Mouse (Mus musculus) liver, embryonic 13.5 days (tissue): ENCODE data around the gene Actr8. TPM values are rescaled to one million over a fixed set of nuclear protein-coding genes. Genes with fewer than 3 reads are reported as not detected.

Experiments used
- ATAC-seq: fragments of 200-750 bp; cut with Nextera tagmentation; 2 replicates; pipeline ENCODE4 v1.8.0; 2017; ENCODE audit warnings: low read depth, mild to moderate bottlenecking, moderate number of reproducible peaks, moderate library complexity
- DNase-seq: peaks from one replicate; pipeline ENCODE4 v3.0.0; 2022
- H3K27ac ChIP-seq: fragments of 300-500 bp; sonication (generic); 2 replicates; pipeline ENCODE4 v1.5.1; 2015; ENCODE audit warnings: moderate library complexity, mild to moderate bottlenecking, inconsistent platforms
- H3K27me3 ChIP-seq: fragments of 300-500 bp; sonication (generic); 2 replicates; pipeline ENCODE4 v1.6.1; 2015; ENCODE audit warnings: mild to moderate bottlenecking, inconsistent platforms
- H3K36me3 ChIP-seq: fragments of 300-500 bp; sonication (generic); 2 replicates; pipeline ENCODE4 v1.6.1; 2015; ENCODE audit warnings: mild to moderate bottlenecking, inconsistent platforms
- H3K4me1 ChIP-seq: fragments of 300-500 bp; sonication (generic); replicated peaks from 2 replicates; pipeline ENCODE4 v1.6.1; 2015; ENCODE audit warnings: inconsistent platforms
- H3K4me2 ChIP-seq: fragments of 300-500 bp; sonication (generic); 2 replicates; pipeline ENCODE4 v1.6.1; 2015; ENCODE audit warnings: inconsistent platforms, mild to moderate bottlenecking, moderate library complexity
- H3K4me3 ChIP-seq: fragments of 300-500 bp; sonication (generic); replicated peaks from 2 replicates; pipeline ENCODE4 v1.5.1; 2015; ENCODE audit warnings: mild to moderate bottlenecking, inconsistent platforms
- H3K9ac ChIP-seq: fragments of 300-500 bp; sonication (generic); 2 replicates; pipeline ENCODE4 v1.6.1; 2015; ENCODE audit warnings: mild to moderate bottlenecking, inconsistent platforms
- H3K9me3 ChIP-seq: fragments of 300-500 bp; sonication (generic); replicated peaks from 2 replicates; pipeline ENCODE4 v1.6.1; 2016; ENCODE audit warnings: inconsistent platforms
- WGBS: fragments of 180-500 bp; shearing (Covaris S2); methylation state at CpG from one replicate; pipeline ENCODE4 v1.1.7; 2015; ENCODE audit not compliant: insufficient replicate concordance; 5-methylcytosine and 5-hydroxymethylcytosine counted together
- polyA plus RNA-seq: library from polyadenylated mRNA; unstranded; fragments of >200 nt; fragmentation: Nextera tagmentation; extraction: Ambion mirVana; gene quantifications from 2 replicates; pipeline ENCODE4 v1.2.1, GENCODE M21; 2015

Actr8 gene
- polyA plus RNA-seq: 27.5 and 29.2 TPM in 2 replicates

DNA sequence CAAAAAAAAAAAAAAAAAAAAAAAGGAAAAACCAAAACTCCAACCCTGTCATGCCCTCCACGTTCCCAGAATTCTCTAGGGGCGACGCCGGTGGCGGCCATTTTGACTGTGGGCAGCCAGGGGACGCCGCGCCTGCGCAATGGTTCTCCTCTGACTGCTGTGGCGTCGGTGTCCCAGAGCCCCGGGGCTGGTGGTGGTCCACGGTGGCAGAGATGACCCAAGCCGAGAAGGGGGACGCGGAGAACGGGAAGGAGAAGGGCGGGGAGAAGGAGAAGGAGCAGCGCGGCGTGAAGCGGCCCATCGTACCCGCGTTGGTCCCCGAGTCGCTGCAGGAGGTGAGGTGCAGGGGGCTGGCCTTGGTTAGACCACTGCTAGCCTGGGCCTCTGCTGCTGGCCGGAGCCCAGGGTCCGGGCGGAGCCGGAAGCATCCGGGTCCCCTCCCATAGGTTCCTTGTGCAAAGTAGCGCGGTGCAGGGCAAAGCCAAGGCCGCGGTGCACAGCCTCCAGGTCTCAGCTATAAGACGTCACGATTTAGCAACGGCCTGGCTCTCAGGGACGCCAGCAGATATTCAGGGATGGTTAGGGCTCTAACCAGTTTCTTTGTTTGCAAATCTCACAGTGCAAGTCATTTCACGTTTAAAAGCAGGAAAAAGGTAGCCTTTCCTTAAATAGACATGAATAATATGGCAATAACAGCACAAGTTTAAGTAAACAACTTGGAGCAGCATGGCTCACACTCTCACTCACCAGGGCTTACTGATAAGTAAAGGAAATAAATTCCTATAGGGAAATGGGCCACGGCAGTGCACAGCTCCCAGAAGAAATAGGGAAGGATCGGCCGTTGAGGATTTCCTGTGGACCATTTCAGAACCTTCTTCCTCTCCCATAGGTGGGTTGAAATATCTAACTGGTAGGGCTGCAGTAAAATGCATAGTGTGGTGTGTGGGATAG is at the start of gene Actr8:
Actr8 (plus strand) TSS at position 84 of the 951 bp plus-strand sequence.
- Histone ChIP-seq H3K9me3 (no peaks in the 10 kb centered on the region), H3K36me3 (peaks cover 54% of the 10 kb centered on the region), H3K9ac (peak within 1 kb of the TSS; percentile 88), H3K27me3 (no peaks in the 10 kb centered on the region), H3K4me2 (peak within 1 kb of the TSS; percentile 80), H3K27ac (peak within 1 kb of the TSS; percentile 85), H3K4me1 (peaks cover 13% of the 10 kb centered on the region), H3K4me3 (peak within 1 kb of the TSS; percentile 84)
- WGBS: under 1% methylated on average over 44 of the region's 44 CpGs
- ATAC-seq: peak; percentile 94
- peak; percentile 85 for DNase-seq

DNA sequence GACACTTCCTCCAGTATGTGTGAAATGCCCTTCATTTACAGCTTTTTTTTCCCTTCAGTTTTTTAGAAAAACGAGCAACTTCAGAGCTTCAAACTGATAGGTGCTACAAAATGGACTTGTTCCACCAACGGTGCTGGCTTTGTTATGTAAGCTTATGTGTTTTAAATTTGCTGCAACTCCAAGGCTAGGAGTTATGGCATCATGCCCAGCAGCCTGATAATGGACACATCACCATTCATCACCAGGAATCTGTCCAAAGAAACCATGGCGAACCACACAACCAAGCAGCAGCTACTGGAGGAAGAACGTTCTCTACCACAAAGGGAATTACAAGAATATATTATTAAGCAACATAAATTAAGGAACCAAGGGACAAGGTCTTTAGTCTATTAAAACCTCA is 49.2 kb upstream of the Actr8 start:
- ATAC-seq (no peak), DNase-seq (no peak)
- Histone ChIP-seq H3K4me3 (no peak overlapping the region), H3K9ac (no peak overlapping the region), H3K27me3 (no peaks in the 10 kb centered on the region), H3K27ac (no peak overlapping the region), H3K36me3 (no peaks in the 10 kb centered on the region), H3K9me3 (no peaks in the 10 kb centered on the region), H3K4me2 (no peak overlapping the region), H3K4me1 (no peaks in the 10 kb centered on the region)
- 51% methylated on average over 4 of the region's 4 CpGs for WGBS

GRCm38 (mm10) chr14:29935516-29935915 is 42.6 kb upstream of the Actr8 start:
- no peaks in the 10 kb centered on the region for H3K9me3 ChIP-seq
- H3K4me1 ChIP-seq: no peaks in the 10 kb centered on the region
- 60% methylated on average over 5 of the region's 5 CpGs for WGBS
- no peak overlapping the region for H3K4me3 ChIP-seq
- H3K4me2 ChIP-seq: no peak overlapping the region
- no peak overlapping the region for H3K9ac ChIP-seq
- H3K36me3 ChIP-seq: no peaks in the 10 kb centered on the region
- ATAC-seq (no peak), DNase-seq (no peak)
- no peak overlapping the region for H3K27ac ChIP-seq
- 0 out of 2 replicates have a peak, but pooled peaks cover 7% of the 10 kb centered on the region for H3K27me3 ChIP-seq

- 0 out of 2 replicates have a peak, but pooled peaks cover 7% of the 10 kb centered on the region for H3K27me3 ChIP-seq
- ATAC-seq: no peak
- no peak overlapping the region for H3K27ac ChIP-seq
- no peak overlapping the region for H3K9ac ChIP-seq
- H3K9me3 ChIP-seq: no peaks in the 10 kb centered on the region
- no peaks in the 10 kb centered on the region for H3K4me1 ChIP-seq
- H3K4me2 ChIP-seq: no peak overlapping the region
- no peaks in the 10 kb centered on the region for H3K36me3 ChIP-seq
- no peak overlapping the region for H3K4me3 ChIP-seq
- WGBS: 82% methylated on average over 15 of the region's 15 CpGs
- no peak for DNase-seq
Observed at GRCm38 (mm10) chr14:29937466-29937865, 40.7 kb upstream of the Actr8 start.

DNA sequence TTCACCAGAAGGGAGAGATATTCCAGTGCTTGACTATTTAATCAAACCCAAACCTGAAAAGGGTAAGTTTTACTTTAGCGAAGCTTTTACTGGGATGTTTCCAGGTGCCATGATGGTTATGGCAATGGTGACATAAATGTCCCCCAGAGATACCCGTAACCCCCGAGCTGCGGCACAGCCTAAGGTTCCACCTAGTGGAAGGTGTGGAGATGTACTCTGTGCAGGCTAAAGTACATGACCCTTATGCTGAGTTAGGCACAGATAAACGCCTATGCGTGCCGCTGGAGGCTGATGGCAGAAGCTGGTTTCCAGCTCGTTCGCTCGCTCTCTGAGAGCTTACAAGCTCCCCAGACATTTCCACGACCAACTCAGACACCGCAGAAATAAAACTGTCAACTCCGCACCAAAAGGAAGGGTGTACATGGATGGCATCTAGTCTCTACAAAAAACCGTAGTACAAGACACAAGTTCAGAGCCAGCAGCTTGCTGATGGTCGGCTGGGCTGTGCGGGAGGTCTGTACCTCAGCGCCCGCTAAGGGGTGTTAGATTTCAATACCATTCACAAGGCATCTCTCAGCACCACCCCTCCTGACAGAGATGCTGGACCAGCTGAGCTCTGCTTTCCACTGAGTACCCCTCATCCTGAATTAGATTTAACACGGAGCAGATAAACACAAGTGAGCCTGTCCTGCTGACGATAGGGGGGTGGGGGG is 38.4 kb upstream of the Actr8 start:
- DNase-seq: no peak
- H3K36me3 ChIP-seq: no peaks in the 10 kb centered on the region
- H3K4me3 ChIP-seq: no peak overlapping the region
- H3K9me3 ChIP-seq: no peaks in the 10 kb centered on the region
- H3K27me3 ChIP-seq: 0 out of 2 replicates have a peak, but pooled peaks cover 7% of the 10 kb centered on the region
- 35% methylated on average over 20 of the region's 20 CpGs for WGBS
- no peak for ATAC-seq
- no peak overlapping the region for H3K9ac ChIP-seq
- H3K4me2 ChIP-seq: no peak overlapping the region
- no peak overlapping the region for H3K27ac ChIP-seq
- no peaks in the 10 kb centered on the region for H3K4me1 ChIP-seq

DNA sequence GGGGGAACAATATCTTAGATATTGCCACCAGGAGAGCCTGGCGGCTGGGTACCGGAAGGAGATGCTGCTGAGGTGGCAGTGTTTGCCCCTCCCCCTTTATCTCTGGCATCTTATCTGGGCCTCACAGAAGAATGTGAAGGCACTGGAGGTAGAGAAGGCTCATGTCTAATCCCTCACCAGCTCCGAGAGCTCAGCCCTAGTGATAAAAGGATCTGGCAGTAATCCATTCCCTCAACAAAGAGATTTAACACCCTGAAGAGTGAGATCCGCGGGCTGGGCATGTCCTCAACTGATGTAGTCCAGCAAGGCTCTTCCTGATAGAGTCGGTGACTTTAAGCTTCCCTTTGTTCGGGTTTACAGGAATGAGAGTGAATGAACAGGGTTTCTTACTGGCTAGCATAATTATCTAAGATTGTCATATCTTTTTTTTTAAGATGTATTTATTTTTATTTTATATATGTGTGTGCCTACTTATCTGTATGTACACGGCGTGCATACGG is 37.8 kb upstream of the Actr8 start:
- WGBS: 14% methylated on average over 10 of the region's 10 CpGs
- no peaks in the 10 kb centered on the region for H3K4me1 ChIP-seq
- H3K9ac ChIP-seq: no peak overlapping the region
- H3K4me2 ChIP-seq: no peak overlapping the region
- DNase-seq (no peak), ATAC-seq (no peak)
- H3K27ac ChIP-seq: no peak overlapping the region
- H3K4me3 ChIP-seq: no peak overlapping the region
- H3K36me3 ChIP-seq: no peaks in the 10 kb centered on the region
- no peaks in the 10 kb centered on the region for H3K9me3 ChIP-seq
- H3K27me3 ChIP-seq: 0 out of 2 replicates have a peak, but pooled peaks cover 7% of the 10 kb centered on the region

- Histone ChIP-seq H3K9ac (no peak overlapping the region), H3K27ac (no peak overlapping the region), H3K4me3 (no peak overlapping the region), H3K4me2 (no peak overlapping the region), H3K4me1 (no peaks in the 10 kb centered on the region), H3K9me3 (no peaks in the 10 kb centered on the region), H3K36me3 (no peaks in the 10 kb centered on the region), H3K27me3 (0 out of 2 replicates have a peak, but pooled peaks cover 7% of the 10 kb centered on the region)
- 19% methylated on average over 2 of the region's 2 CpGs for WGBS
- no peak for DNase-seq
- ATAC-seq: no peak
Observed at GRCm38 (mm10) chr14:29940877-29941276, 37.3 kb upstream of the Actr8 start.

GRCm38 (mm10) chr14:29946761-29947309 is 31.3 kb upstream of the Actr8 start:
- whole genome bisulfite sequencing: 54% methylated on average over 5 of the region's 5 CpGs
- DNase-seq: no peak

GRCm38 (mm10) chr14:29950805-29951204 is 27.3 kb upstream of the Actr8 start:
- Histone ChIP-seq H3K9me3 (no peaks in the 10 kb centered on the region), H3K36me3 (no peaks in the 10 kb centered on the region), H3K4me3 (no peak overlapping the region), H3K27ac (no peak overlapping the region), H3K9ac (no peak overlapping the region), H3K27me3 (no peaks in the 10 kb centered on the region), H3K4me1 (no peaks in the 10 kb centered on the region), H3K4me2 (no peak overlapping the region)
- DNase-seq (no peak), ATAC-seq (no peak)
- 28% methylated on average over 4 of the region's 4 CpGs for WGBS

More at GRCm38 (mm10) chr14:29946761-29947309, 31.3 kb upstream of the Actr8 start:
- no peak overlapping the region for H3K4me3 ChIP-seq
- no peaks in the 10 kb centered on the region for H3K27me3 ChIP-seq
- no peaks in the 10 kb centered on the region for H3K36me3 ChIP-seq
- no peak for ATAC-seq
- no peaks in the 10 kb centered on the region for H3K9me3 ChIP-seq
- H3K4me2 ChIP-seq: no peak overlapping the region
- H3K4me1 ChIP-seq: no peaks in the 10 kb centered on the region
- H3K27ac ChIP-seq: no peak overlapping the region
- H3K9ac ChIP-seq: no peak overlapping the region

DNA sequence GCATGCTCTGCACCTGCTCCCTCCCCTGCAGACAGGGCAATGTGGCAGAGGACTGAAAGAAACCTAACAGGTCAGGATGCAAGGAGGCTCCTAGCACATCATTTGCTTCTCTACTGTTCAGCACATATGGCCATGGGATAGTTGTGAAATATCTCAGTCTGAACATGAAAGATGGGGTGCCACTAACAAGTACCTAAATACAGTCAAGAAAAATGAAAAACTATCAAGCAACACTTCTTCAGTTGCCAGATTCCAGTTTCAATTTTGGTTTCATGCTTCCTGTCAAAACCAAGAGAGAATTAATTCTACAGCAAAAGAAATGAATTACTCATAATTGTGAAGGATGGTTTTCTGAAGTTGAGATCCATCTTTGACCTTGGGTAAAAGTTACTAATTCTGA is 20.7 kb upstream of the Actr8 start:
- Histone ChIP-seq H3K27me3 (no peaks in the 10 kb centered on the region), H3K4me1 (no peaks in the 10 kb centered on the region), H3K4me3 (no peak overlapping the region), H3K9me3 (no peaks in the 10 kb centered on the region), H3K9ac (no peak overlapping the region), H3K36me3 (no peaks in the 10 kb centered on the region), H3K27ac (no peak overlapping the region), H3K4me2 (no peak overlapping the region)
- DNase-seq (no peak), ATAC-seq (no peak)

- H3K4me1 ChIP-seq: peaks cover 38% of the 10 kb centered on the region
- WGBS: 47% methylated on average over 7 of the region's 7 CpGs
- no peak for DNase-seq
Observed at GRCm38 (mm10) chr14:29967611-29968010, 10.5 kb upstream of the Actr8 start.

More at GRCm38 (mm10) chr14:29967611-29968010, 10.5 kb upstream of the Actr8 start:
- ATAC-seq: no peak
- H3K27me3 ChIP-seq: no peaks in the 10 kb centered on the region
- peak overlapping the region; percentile 74 for H3K4me2 ChIP-seq
- no peaks in the 10 kb centered on the region for H3K9me3 ChIP-seq
- peak overlapping the region; percentile 79 for H3K27ac ChIP-seq
- H3K4me3 ChIP-seq: peak overlapping the region; percentile 90
- peaks cover 25% of the 10 kb centered on the region for H3K36me3 ChIP-seq
- peak overlapping the region; percentile 72 for H3K9ac ChIP-seq
